Mouse (Mus musculus) liver, embryonic 14.5 days (tissue): ENCODE results near the gene Rreb1. TPM values are rescaled to one million over a fixed set of nuclear protein-coding genes. Genes with fewer than 3 reads are reported as not detected.
A peak's percentile ranks its signal among the peaks of the same experiment; 100 is the strongest.

ENCODE experiments used
- ATAC-seq: fragments of 200-750 bp; cut with Nextera tagmentation; 2 replicates; pipeline ENCODE4 v1.8.0; 2017; ENCODE audit warnings: moderate number of reproducible peaks, mild to moderate bottlenecking, moderate library complexity; ENCODE audit not compliant: insufficient read depth
- DNase-seq, 3 experiments: peaks; one replicate each; pipeline ENCODE4 v3.0.0-alpha.2; 2012 to 2013; ENCODE audit warnings: low read depth in 3 of 3, low spot score in 3 of 3
- H3K27ac ChIP-seq: fragments of 300-500 bp; sonication (generic); 2 replicates; pipeline ENCODE4 v1.5.1; 2014; ENCODE audit warnings: moderate library complexity, mild to moderate bottlenecking, control low read depth, inconsistent platforms
- H3K27me3 ChIP-seq: fragments of 300-500 bp; sonication (generic); 2 replicates; pipeline ENCODE4 v1.6.1; 2014; ENCODE audit warnings: mild to moderate bottlenecking, low read length, moderate library complexity; ENCODE audit not compliant: control insufficient read depth, insufficient read depth
- H3K36me3 ChIP-seq: fragments of 300-500 bp; sonication (generic); replicated peaks from 2 replicates; pipeline ENCODE4 v1.6.1; 2014; ENCODE audit warnings: low read depth; ENCODE audit not compliant: control insufficient read depth, insufficient read depth
- H3K4me1 ChIP-seq, 2 experiments: fragments of 200-500 bp in 1 of 2; fragments of 300-500 bp in 1 of 2; sonication (generic) in 1 of 2; replicated peaks; 2 replicates each; pipeline ENCODE4 v1.6.1; 2012 to 2014; ENCODE audit warnings: antibody characterized with exemption in 1 of 2, inconsistent platforms in 1 of 2, low read length in 1 of 2; ENCODE audit not compliant: control insufficient read depth in 2 of 2, insufficient read depth in 2 of 2
- H3K4me2 ChIP-seq: fragments of 300-500 bp; sonication (generic); 2 replicates; pipeline ENCODE4 v1.6.1; 2014; ENCODE audit warnings: low read depth, mild to moderate bottlenecking, control low read depth, moderate library complexity
- H3K4me3 ChIP-seq, 2 experiments: fragments of 200-500 bp in 1 of 2; fragments of 300-500 bp in 1 of 2; sonication (generic) in 1 of 2; 2 replicates each; pipeline ENCODE4 v1.5.1; 2012 to 2014; ENCODE audit warnings: low read depth in 2 of 2, low read length in 2 of 2, mild to moderate bottlenecking in 2 of 2, control low read depth in 1 of 2, inconsistent platforms in 1 of 2, moderate library complexity in 1 of 2; ENCODE audit not compliant: insufficient read depth in 1 of 2
- H3K9ac ChIP-seq: fragments of 300-500 bp; sonication (generic); replicated peaks from 2 replicates; pipeline ENCODE4 v1.6.1; 2014; ENCODE audit warnings: mild to moderate bottlenecking, control low read depth, moderate library complexity
- H3K9me3 ChIP-seq: fragments of 300-500 bp; sonication (generic); 2 replicates; pipeline ENCODE4 v1.6.1; 2016; ENCODE audit warnings: low read length, mixed read lengths; ENCODE audit not compliant: control insufficient read depth
- CTCF ChIP-seq: IDR thresholded peaks from 2 replicates; pipeline ENCODE4 v1.5.1; 2016; ENCODE audit warnings: antibody characterized with exemption, low read depth, control low read depth
- EP300 ChIP-seq: IDR thresholded peaks from 2 replicates; pipeline ENCODE4 v1.6.1; 2016; ENCODE audit warnings: antibody characterized with exemption, low read depth
- WGBS: fragments of 180-500 bp; shearing (Covaris S2); extraction: QIAGEN DNeasy Blood & Tissue Kit; methylation state at CpG from one replicate; pipeline ENCODE4 v1.1.7; 2014; ENCODE audit not compliant: insufficient replicate concordance; 5-methylcytosine and 5-hydroxymethylcytosine counted together
- polyA plus RNA-seq, 2 experiments: library from polyadenylated mRNA; depleted of rRNA in 1 of 2; stranded (reverse) in 1 of 2; unstranded in 1 of 2; fragments of >200 nt; fragmentation: Nextera tagmentation in 1 of 2; extraction: Ambion mirVana in 1 of 2; gene quantifications; 2 replicates each; pipeline versions ENCODE4 v1.2.1 to v1.2.3; 2012 to 2014

Gene Rreb1
- polyA plus RNA-seq, 2 experiments: 5.4 TPM

- TF ChIP-seq EP300 (no peak), CTCF (no peak)
- no peak for DNase-seq
- H3K4me3 ChIP-seq: no peak overlapping the region
- no peak overlapping the region for H3K4me2 ChIP-seq
- 62% methylated on average over 9 of the region's 9 CpGs for WGBS
- no peak overlapping the region for H3K27ac ChIP-seq
- H3K4me1 ChIP-seq: peaks cover 24 to 28% of the 10 kb centered on the region in 2 experiments
- no peak overlapping the region for H3K9ac ChIP-seq
- no peak for ATAC-seq
- H3K36me3 ChIP-seq: no peaks in the 10 kb centered on the region
- no peaks in the 10 kb centered on the region for H3K9me3 ChIP-seq
- H3K27me3 ChIP-seq: no peaks in the 10 kb centered on the region
Observed at GRCm38 (mm10) chr13:37763800-37764407, 14.3 kb upstream of the Rreb1 start.

DNA sequence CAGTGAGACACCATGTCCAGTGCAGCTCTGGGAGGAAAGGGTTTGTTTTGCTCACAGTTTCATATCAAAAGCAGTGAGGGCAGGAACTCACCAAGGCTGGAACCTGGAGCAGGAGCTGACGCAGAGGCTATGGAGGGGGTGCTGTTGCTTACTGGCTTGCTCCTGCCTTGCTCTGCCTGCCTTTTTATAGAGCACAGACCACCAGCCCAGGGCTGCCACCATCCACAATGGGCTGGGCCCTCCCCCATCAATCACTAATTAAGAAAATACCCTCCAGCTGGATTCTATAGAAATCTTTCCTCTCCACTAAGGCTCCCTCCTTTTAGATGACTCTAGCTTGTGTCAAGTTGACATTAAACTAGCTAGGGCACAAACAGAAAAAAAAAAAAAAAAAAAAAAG is 8.4 kb upstream of the Rreb1 start:
- TF ChIP-seq CTCF (no peak), EP300 (no peak)
- ATAC-seq (no peak), DNase-seq (no peak)
- Histone ChIP-seq H3K27me3 (no peaks in the 10 kb centered on the region), H3K4me3 (no peak overlapping the region), H3K36me3 (no peaks in the 10 kb centered on the region), H3K4me2 (no peak overlapping the region), H3K27ac (no peak overlapping the region), H3K9ac (no peak overlapping the region), H3K9me3 (no peaks in the 10 kb centered on the region), H3K4me1 (no peaks in the 10 kb centered on the region)
- WGBS: 52% methylated on average over 1 of the region's 1 CpGs

DNA sequence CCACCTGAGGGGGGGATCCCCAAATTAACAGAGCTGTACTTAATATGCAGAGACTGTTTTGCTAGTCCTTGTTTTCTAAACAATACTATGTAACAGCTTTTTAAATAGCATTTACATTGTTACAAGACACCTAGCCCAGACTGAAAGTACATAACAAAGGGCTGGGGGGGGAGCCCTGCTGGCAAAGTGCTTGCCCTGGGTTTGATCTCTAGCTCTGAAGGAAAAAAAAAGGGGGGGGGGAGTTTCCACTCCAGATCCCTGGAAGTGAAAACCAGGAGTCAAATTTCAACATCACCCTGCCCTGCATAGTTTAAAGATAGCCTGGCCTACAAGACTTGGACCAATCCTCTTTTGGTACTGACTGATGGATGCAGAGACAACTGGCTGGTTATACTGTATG is 4.7 kb upstream of the Rreb1 start:
- DNase-seq (no peak), ATAC-seq (no peak)
- Histone ChIP-seq H3K9me3 (no peaks in the 10 kb centered on the region), H3K4me3 (no peak overlapping the region), H3K36me3 (no peaks in the 10 kb centered on the region), H3K27ac (no peak overlapping the region), H3K4me2 (no peak overlapping the region), H3K9ac (no peak overlapping the region), H3K27me3 (peaks cover 5% of the 10 kb centered on the region; the same call in 1 of the 2 replicates), H3K4me1 (peaks cover 0 to 7% of the 10 kb centered on the region in 2 experiments; a peak in 3 of 4 replicates)
- TF ChIP-seq EP300: no peak

- Histone ChIP-seq H3K27me3 (peaks cover 5% of the 10 kb centered on the region; the same call in 1 of the 2 replicates), H3K9ac (no peak overlapping the region), H3K27ac (no peak overlapping the region), H3K4me2 (no peak overlapping the region), H3K4me1 (peaks cover 0 to 10% of the 10 kb centered on the region in 2 experiments; a peak in 3 of 4 replicates), H3K9me3 (no peaks in the 10 kb centered on the region), H3K36me3 (no peaks in the 10 kb centered on the region), H3K4me3 (no peak overlapping the region)
- TF ChIP-seq EP300 (no peak), CTCF (no peak)
- DNase-seq: no peak
- no peak for ATAC-seq
Observed at GRCm38 (mm10) chr13:37776675-37777074, 1.5 kb upstream of the Rreb1 start.

GRCm38 (mm10) chr13:37777351-37778146 is 651 bp upstream of the Rreb1 start:
- ATAC-seq: peak; percentile 53; the same call in 1 of the 2 replicates

More at GRCm38 (mm10) chr13:37777351-37778146, 651 bp upstream of the Rreb1 start:
- H3K4me3 ChIP-seq: peak overlapping the region; percentile 51 to 58
- H3K27me3 ChIP-seq: peaks cover 5% of the 10 kb centered on the region; the same call in 1 of the 2 replicates
- no peak overlapping the region for H3K27ac ChIP-seq
- H3K9ac ChIP-seq: peak overlapping the region; percentile 44; the same call in 1 of the 2 replicates
- TF ChIP-seq EP300 (0 out of 2 replicates have a peak, but pooled peaks have one; percentile 9), CTCF (no peak)
- H3K4me1 ChIP-seq: peaks cover 0 to 10% of the 10 kb centered on the region in 2 experiments; a peak in 3 of 4 replicates
- 6% methylated on average over 25 of the region's 25 CpGs for WGBS
- no peaks in the 10 kb centered on the region for H3K9me3 ChIP-seq
- no peaks in the 10 kb centered on the region for H3K36me3 ChIP-seq
- H3K4me2 ChIP-seq: peak overlapping the region; percentile 85
- no peak for DNase-seq
